Mouse (Mus musculus) heart, embryonic 12.5 days (tissue): Measurements from ENCODE around the gene Nfkb1. TPM values are rescaled to one million over a fixed set of nuclear protein-coding genes. Genes with fewer than 3 reads are reported as not detected.

ENCODE experiments used
- ATAC-seq: fragments of 200-750 bp; cut with Nextera tagmentation; 2 replicates; pipeline ENCODE4 v1.8.0; 2017; ENCODE audit warnings: moderate TSS enrichment, moderate library complexity; ENCODE audit not compliant: insufficient number of reproducible peaks, low FRiP score
- H3K27ac ChIP-seq: fragments of 300-500 bp; sonication (generic); 2 replicates; pipeline ENCODE4 v1.5.1; 2016; ENCODE audit warnings: mild to moderate bottlenecking, moderate library complexity; ENCODE audit not compliant: poor library complexity, severe bottlenecking
- H3K27me3 ChIP-seq: fragments of 300-500 bp; sonication (generic); replicated peaks from 2 replicates; pipeline ENCODE4 v1.6.1; 2016; ENCODE audit warnings: mild to moderate bottlenecking, moderate library complexity
- H3K36me3 ChIP-seq: fragments of 300-500 bp; sonication (generic); 2 replicates; pipeline ENCODE4 v1.6.1; 2016; ENCODE audit warnings: mild to moderate bottlenecking, moderate library complexity
- H3K4me1 ChIP-seq: fragments of 300-500 bp; sonication (generic); replicated peaks from 2 replicates; pipeline ENCODE4 v1.6.1; 2016; ENCODE audit warnings: mild to moderate bottlenecking
- H3K4me2 ChIP-seq: fragments of 300-500 bp; sonication (generic); 2 replicates; pipeline ENCODE4 v1.6.1; 2016; ENCODE audit warnings: mild to moderate bottlenecking, moderate library complexity
- H3K4me3 ChIP-seq: fragments of 300-500 bp; sonication (generic); 2 replicates; pipeline ENCODE4 v1.5.1; 2016; ENCODE audit warnings: mild to moderate bottlenecking
- H3K9ac ChIP-seq: fragments of 300-500 bp; sonication (generic); 2 replicates; pipeline ENCODE4 v1.6.1; 2016; ENCODE audit warnings: mild to moderate bottlenecking, moderate library complexity
- H3K9me3 ChIP-seq: fragments of 300-500 bp; sonication (generic); replicated peaks from 2 replicates; pipeline ENCODE4 v1.6.1; 2016; ENCODE audit warnings: mild to moderate bottlenecking, moderate library complexity
- WGBS: fragments of 180-500 bp; shearing (Covaris S2); methylation state at CpG from one replicate; pipeline ENCODE4 v1.1.7; 2016; 5-methylcytosine and 5-hydroxymethylcytosine counted together
- polyA plus RNA-seq: library from polyadenylated mRNA; unstranded; fragments of >200 nt; fragmentation: Nextera tagmentation; extraction: Ambion mirVana; gene quantifications from 2 replicates; pipeline ENCODE4 v1.2.1, GENCODE M21; 2016

Gene Nfkb1
- polyA plus RNA-seq, 1 experiment from 2014 or later, result 14.3 TPM

GRCm38 (mm10) chr3:135726023-135726422 is 34.7 kb upstream of the Nfkb1 start:
- no peak overlapping the region for H3K9ac ChIP-seq
- H3K4me3 ChIP-seq, result no peak overlapping the region
- H3K27ac ChIP-seq, result no peak overlapping the region
- peaks cover 15% of the 10 kb centered on the region for H3K4me1 ChIP-seq
- no peak overlapping the region for H3K4me2 ChIP-seq
- ATAC-seq, result no peak
- no peaks in the 10 kb centered on the region for H3K27me3 ChIP-seq
- 85% methylated on average over 15 of the region's 15 CpGs for WGBS
- no peaks in the 10 kb centered on the region for H3K9me3 ChIP-seq
- H3K36me3 ChIP-seq, result no peaks in the 10 kb centered on the region

- Histone ChIP-seq H3K27ac (no peak overlapping the region), H3K4me1 (peaks cover 18% of the 10 kb centered on the region), H3K9ac (no peak overlapping the region), H3K9me3 (no peaks in the 10 kb centered on the region), H3K4me3 (no peak overlapping the region), H3K4me2 (no peak overlapping the region), H3K36me3 (no peaks in the 10 kb centered on the region), H3K27me3 (no peaks in the 10 kb centered on the region)
- no peak for ATAC-seq
- WGBS, result 86% methylated on average over 2 of the region's 2 CpGs
These were observed 30.8 kb upstream of the Nfkb1 start for GRCm38 (mm10) chr3:135722104-135722503.

GRCm38 (mm10) chr3:135719969-135720368 is 28.6 kb upstream of the Nfkb1 start:
- no peaks in the 10 kb centered on the region for H3K36me3 ChIP-seq
- no peak for ATAC-seq
- 88% methylated on average over 3 of the region's 3 CpGs for WGBS

GRCm38 (mm10) chr3:135719179-135719532 is 27.8 kb upstream of the Nfkb1 start:
- H3K9me3 ChIP-seq, result no peaks in the 10 kb centered on the region
- H3K4me1 ChIP-seq, result peaks cover 11% of the 10 kb centered on the region
- H3K27me3 ChIP-seq, result no peaks in the 10 kb centered on the region
- H3K9ac ChIP-seq, result no peak overlapping the region
- H3K36me3 ChIP-seq, result no peaks in the 10 kb centered on the region
- no peak for ATAC-seq
- H3K4me2 ChIP-seq, result no peak overlapping the region
- H3K27ac ChIP-seq, result no peak overlapping the region
- H3K4me3 ChIP-seq, result no peak overlapping the region
- WGBS, result 37% methylated on average over 6 of the region's 6 CpGs

More at GRCm38 (mm10) chr3:135719969-135720368, 28.6 kb upstream of the Nfkb1 start:
- Histone ChIP-seq H3K9me3 (no peaks in the 10 kb centered on the region), H3K4me1 (peaks cover 11% of the 10 kb centered on the region), H3K27me3 (no peaks in the 10 kb centered on the region), H3K27ac (no peak overlapping the region), H3K4me2 (no peak overlapping the region), H3K9ac (no peak overlapping the region), H3K4me3 (no peak overlapping the region)

- H3K9me3 ChIP-seq, result no peaks in the 10 kb centered on the region
- H3K4me1 ChIP-seq, result peaks cover 11% of the 10 kb centered on the region
- no peak for ATAC-seq
- H3K9ac ChIP-seq, result no peak overlapping the region
- no peaks in the 10 kb centered on the region for H3K27me3 ChIP-seq
- no peak overlapping the region for H3K4me3 ChIP-seq
- H3K36me3 ChIP-seq, result no peaks in the 10 kb centered on the region
- 52% methylated on average over 6 of the region's 6 CpGs for WGBS
- H3K27ac ChIP-seq, result no peak overlapping the region
- no peak overlapping the region for H3K4me2 ChIP-seq
These were observed 27.2 kb upstream of the Nfkb1 start for GRCm38 (mm10) chr3:135718323-135719178.

- Histone ChIP-seq H3K9me3 (no peaks in the 10 kb centered on the region), H3K36me3 (no peaks in the 10 kb centered on the region), H3K27ac (no peak overlapping the region), H3K4me2 (no peak overlapping the region), H3K4me3 (no peak overlapping the region), H3K9ac (no peak overlapping the region), H3K4me1 (peaks cover 2% of the 10 kb centered on the region; the same call in 1 of the 2 replicates), H3K27me3 (no peaks in the 10 kb centered on the region)
- WGBS, result 34% methylated on average over 4 of the region's 4 CpGs
- no peak for ATAC-seq
These were observed 21.9 kb upstream of the Nfkb1 start for GRCm38 (mm10) chr3:135713016-135713950.

- no peak for ATAC-seq
- H3K27me3 ChIP-seq, result no peaks in the 10 kb centered on the region
- WGBS, result 86% methylated on average over 4 of the region's 4 CpGs
- H3K27ac ChIP-seq, result no peak overlapping the region
- no peaks in the 10 kb centered on the region for H3K36me3 ChIP-seq
- H3K9ac ChIP-seq, result no peak overlapping the region
- no peak overlapping the region for H3K4me3 ChIP-seq
- no peaks in the 10 kb centered on the region for H3K4me1 ChIP-seq
- no peak overlapping the region for H3K4me2 ChIP-seq
- H3K9me3 ChIP-seq, result no peaks in the 10 kb centered on the region
These were observed 20.3 kb upstream of the Nfkb1 start for GRCm38 (mm10) chr3:135711613-135712012.

- no peaks in the 10 kb centered on the region for H3K36me3 ChIP-seq
- 78% methylated on average over 9 of the region's 9 CpGs for WGBS
- no peak for ATAC-seq
- no peaks in the 10 kb centered on the region for H3K9me3 ChIP-seq
- no peak overlapping the region for H3K4me3 ChIP-seq
- no peaks in the 10 kb centered on the region for H3K4me1 ChIP-seq
- H3K9ac ChIP-seq, result no peak overlapping the region
- no peak overlapping the region for H3K27ac ChIP-seq
- H3K4me2 ChIP-seq, result no peak overlapping the region
- no peaks in the 10 kb centered on the region for H3K27me3 ChIP-seq
These were observed 19.8 kb upstream of the Nfkb1 start for GRCm38 (mm10) chr3:135711040-135711570.

- Histone ChIP-seq H3K36me3 (no peaks in the 10 kb centered on the region), H3K27me3 (no peaks in the 10 kb centered on the region), H3K9me3 (no peaks in the 10 kb centered on the region), H3K4me2 (no peak overlapping the region), H3K4me3 (no peak overlapping the region), H3K27ac (no peak overlapping the region), H3K9ac (no peak overlapping the region), H3K4me1 (peaks cover 14% of the 10 kb centered on the region)
- 56% methylated on average over 2 of the region's 2 CpGs for WGBS
- no peak for ATAC-seq
These were observed 12.0 kb upstream of the Nfkb1 start for GRCm38 (mm10) chr3:135703307-135703706.

GRCm38 (mm10) chr3:135702658-135703057 is 11.3 kb upstream of the Nfkb1 start:
- 76% methylated on average over 5 of the region's 5 CpGs for WGBS
- H3K4me2 ChIP-seq, result no peak overlapping the region
- no peak overlapping the region for H3K4me3 ChIP-seq
- H3K9ac ChIP-seq, result no peak overlapping the region
- ATAC-seq, result no peak
- H3K4me1 ChIP-seq, result peaks cover 14% of the 10 kb centered on the region
- H3K27ac ChIP-seq, result no peak overlapping the region
- H3K36me3 ChIP-seq, result no peaks in the 10 kb centered on the region
- no peaks in the 10 kb centered on the region for H3K27me3 ChIP-seq
- no peaks in the 10 kb centered on the region for H3K9me3 ChIP-seq
